Mouse (Mus musculus) kidney, embryonic 15.5 days (tissue): ENCODE measurements around the gene Cyp1b1. TPM values are rescaled to one million over a fixed set of nuclear protein-coding genes. Genes with fewer than 3 reads are reported as not detected.
A peak's percentile ranks its signal among the peaks of the same experiment; 100 is the strongest.

Experiments
- ATAC-seq: fragments of 200-750 bp; cut with Nextera tagmentation; replicated peaks from 2 replicates; pipeline ENCODE4 v1.8.0; 2017; ENCODE audit warnings: moderate TSS enrichment; ENCODE audit not compliant: low FRiP score
- H3K27ac ChIP-seq: fragments of 300-500 bp; sonication (generic); 2 replicates; pipeline ENCODE4 v1.5.1; 2015; ENCODE audit warnings: mild to moderate bottlenecking, inconsistent platforms
- H3K27me3 ChIP-seq: fragments of 300-500 bp; sonication (generic); 2 replicates; pipeline ENCODE4 v1.6.1; 2015; ENCODE audit warnings: inconsistent platforms
- H3K36me3 ChIP-seq: fragments of 300-500 bp; sonication (generic); 2 replicates; pipeline ENCODE4 v1.6.1; 2015; ENCODE audit warnings: inconsistent platforms
- H3K4me1 ChIP-seq: fragments of 300-500 bp; sonication (generic); 2 replicates; pipeline ENCODE4 v1.6.1; 2015; ENCODE audit warnings: inconsistent platforms
- H3K4me2 ChIP-seq: fragments of 300-500 bp; sonication (generic); 2 replicates; pipeline ENCODE4 v1.6.1; 2015; ENCODE audit warnings: moderate library complexity, mild to moderate bottlenecking, inconsistent platforms
- H3K4me3 ChIP-seq: fragments of 300-500 bp; sonication (generic); replicated peaks from 2 replicates; pipeline ENCODE4 v1.5.1; 2015; ENCODE audit warnings: mild to moderate bottlenecking, inconsistent platforms
- H3K9ac ChIP-seq: fragments of 300-500 bp; sonication (generic); 2 replicates; pipeline ENCODE4 v1.6.1; 2015; ENCODE audit warnings: mild to moderate bottlenecking, inconsistent platforms
- H3K9me3 ChIP-seq: fragments of 300-500 bp; sonication (generic); replicated peaks from 2 replicates; pipeline ENCODE4 v1.6.1; 2016; ENCODE audit warnings: inconsistent platforms
- WGBS: fragments of 180-500 bp; shearing (Covaris S2); methylation state at CpG from one replicate; pipeline ENCODE4 v1.1.7; 2015; ENCODE audit warnings: mixed read lengths; 5-methylcytosine and 5-hydroxymethylcytosine counted together
- polyA plus RNA-seq: library from polyadenylated mRNA; unstranded; fragments of >200 nt; fragmentation: Nextera tagmentation; extraction: Ambion mirVana; gene quantifications from 2 replicates; pipeline ENCODE4 v1.2.1, GENCODE M21; 2015

Gene Cyp1b1
- polyA plus RNA-seq, result 16.5 and 17.2 TPM in 2 replicates

- H3K27me3 ChIP-seq, result peaks cover 41% of the 10 kb centered on the region
- no peaks in the 10 kb centered on the region for H3K9me3 ChIP-seq
- H3K27ac ChIP-seq, result peak within 1 kb of the TSS; percentile 75
Measured at GRCm38 (mm10) chr17:79714931-79715637, at the start of gene Cyp1b1. TSS of gene Cyp1b1 (minus strand) at chr17:79715061.

GRCm38 (mm10) chr17:79761841-79762240 is 47.0 kb upstream of the Cyp1b1 start:
- 82% methylated on average over 1 of the region's 1 CpGs for whole genome bisulfite sequencing
- no peak for ATAC-seq

More at GRCm38 (mm10) chr17:79714931-79715637, at the start of gene Cyp1b1:
- WGBS, result under 1% methylated on average over 31 of the region's 31 CpGs
- no peaks in the 10 kb centered on the region for H3K36me3 ChIP-seq
- peak within 1 kb of the TSS; percentile 84 for H3K4me2 ChIP-seq
- H3K4me3 ChIP-seq, result peak within 1 kb of the TSS; percentile 50
- H3K4me1 ChIP-seq, result peaks cover 38% of the 10 kb centered on the region
- peak within 1 kb of the TSS; percentile 40 for H3K9ac ChIP-seq
- peak; percentile 49 for ATAC-seq

GRCm38 (mm10) chr17:79753831-79754230 is 39.0 kb upstream of the Cyp1b1 start:
- Histone ChIP-seq H3K27ac (no peak overlapping the region), H3K36me3 (no peaks in the 10 kb centered on the region), H3K4me3 (no peak overlapping the region), H3K27me3 (no peaks in the 10 kb centered on the region), H3K9me3 (no peaks in the 10 kb centered on the region), H3K4me1 (peaks cover 41% of the 10 kb centered on the region), H3K4me2 (no peak overlapping the region), H3K9ac (no peak overlapping the region)
- WGBS, result 94% methylated on average over 12 of the region's 12 CpGs
- no peak for ATAC-seq

More at GRCm38 (mm10) chr17:79761841-79762240, 47.0 kb upstream of the Cyp1b1 start:
- H3K36me3 ChIP-seq, result no peaks in the 10 kb centered on the region
- H3K9ac ChIP-seq, result no peak overlapping the region
- peaks cover 18% of the 10 kb centered on the region for H3K4me1 ChIP-seq
- no peak overlapping the region for H3K4me3 ChIP-seq
- no peak overlapping the region for H3K27ac ChIP-seq
- no peaks in the 10 kb centered on the region for H3K9me3 ChIP-seq
- H3K4me2 ChIP-seq, result no peak overlapping the region
- H3K27me3 ChIP-seq, result no peaks in the 10 kb centered on the region

- peaks cover 33% of the 10 kb centered on the region for H3K4me1 ChIP-seq
- no peak overlapping the region for H3K9ac ChIP-seq
- no peak overlapping the region for H3K4me2 ChIP-seq
- H3K36me3 ChIP-seq, result no peaks in the 10 kb centered on the region
- no peak overlapping the region for H3K4me3 ChIP-seq
- H3K9me3 ChIP-seq, result no peaks in the 10 kb centered on the region; the same call in 1 of the 2 replicates
- H3K27me3 ChIP-seq, result no peaks in the 10 kb centered on the region
- H3K27ac ChIP-seq, result no peak overlapping the region
- no peak for ATAC-seq
Measured at GRCm38 (mm10) chr17:79752836-79753235, 38.0 kb upstream of the Cyp1b1 start.

- WGBS, result 84% methylated on average over 6 of the region's 6 CpGs
- Histone ChIP-seq H3K4me3 (no peak overlapping the region), H3K9ac (no peak overlapping the region), H3K27me3 (no peaks in the 10 kb centered on the region), H3K4me1 (peaks cover 27% of the 10 kb centered on the region), H3K9me3 (no peaks in the 10 kb centered on the region; the same call in 1 of the 2 replicates), H3K4me2 (no peak overlapping the region), H3K27ac (no peak overlapping the region), H3K36me3 (no peaks in the 10 kb centered on the region)
- ATAC-seq, result no peak
Measured at GRCm38 (mm10) chr17:79751661-79752191, 36.9 kb upstream of the Cyp1b1 start.

- WGBS, result 28% methylated on average over 1 of the region's 1 CpGs
- H3K27ac ChIP-seq, result peak overlapping the region; percentile 88
- H3K4me3 ChIP-seq, result no peak overlapping the region
- no peaks in the 10 kb centered on the region for H3K27me3 ChIP-seq
- ATAC-seq, result peak; percentile 73
- H3K9me3 ChIP-seq, result no peaks in the 10 kb centered on the region; the same call in 1 of the 2 replicates
- peaks cover 32% of the 10 kb centered on the region for H3K4me1 ChIP-seq
- no peak overlapping the region for H3K4me2 ChIP-seq
- H3K9ac ChIP-seq, result no peak overlapping the region
- H3K36me3 ChIP-seq, result no peaks in the 10 kb centered on the region
Measured at GRCm38 (mm10) chr17:79749647-79750046, 34.8 kb upstream of the Cyp1b1 start.

- Histone ChIP-seq H3K4me2 (no peak overlapping the region), H3K36me3 (no peaks in the 10 kb centered on the region), H3K9me3 (no peaks in the 10 kb centered on the region; the same call in 1 of the 2 replicates), H3K4me1 (peaks cover 39% of the 10 kb centered on the region), H3K4me3 (no peak overlapping the region), H3K9ac (no peak overlapping the region), H3K27ac (peak overlapping the region; percentile 7; the same call in 1 of the 2 replicates), H3K27me3 (no peaks in the 10 kb centered on the region)
- 83% methylated on average over 11 of the region's 11 CpGs for WGBS
- ATAC-seq, result no peak
Measured at GRCm38 (mm10) chr17:79746954-79747353, 32.1 kb upstream of the Cyp1b1 start.

- WGBS, result 18% methylated on average over 3 of the region's 3 CpGs
- peak; percentile 55 for ATAC-seq
Measured at GRCm38 (mm10) chr17:79746146-79746591, 31.3 kb upstream of the Cyp1b1 start.

GRCm38 (mm10) chr17:79745051-79745731 is 30.3 kb upstream of the Cyp1b1 start:
- peak overlapping the region; percentile 43 for H3K27ac ChIP-seq
- no peak overlapping the region for H3K9ac ChIP-seq
- no peaks in the 10 kb centered on the region for H3K36me3 ChIP-seq
- no peak overlapping the region for H3K4me2 ChIP-seq
- no peak for ATAC-seq
- no peaks in the 10 kb centered on the region for H3K27me3 ChIP-seq
- 30% methylated on average over 13 of the region's 13 CpGs for WGBS
- H3K4me3 ChIP-seq, result no peak overlapping the region
- no peaks in the 10 kb centered on the region; the same call in 1 of the 2 replicates for H3K9me3 ChIP-seq
- peaks cover 38% of the 10 kb centered on the region for H3K4me1 ChIP-seq

More at GRCm38 (mm10) chr17:79746146-79746591, 31.3 kb upstream of the Cyp1b1 start:
- Histone ChIP-seq H3K9me3 (no peaks in the 10 kb centered on the region; the same call in 1 of the 2 replicates), H3K27ac (peak overlapping the region; percentile 82), H3K9ac (no peak overlapping the region), H3K4me1 (peaks cover 39% of the 10 kb centered on the region), H3K4me2 (no peak overlapping the region), H3K4me3 (no peak overlapping the region), H3K36me3 (no peaks in the 10 kb centered on the region), H3K27me3 (no peaks in the 10 kb centered on the region)

GRCm38 (mm10) chr17:79743507-79743906 is 28.6 kb upstream of the Cyp1b1 start:
- no peak overlapping the region for H3K4me3 ChIP-seq
- no peaks in the 10 kb centered on the region; the same call in 1 of the 2 replicates for H3K9me3 ChIP-seq
- no peaks in the 10 kb centered on the region for H3K36me3 ChIP-seq
- no peak overlapping the region for H3K27ac ChIP-seq
- no peaks in the 10 kb centered on the region for H3K27me3 ChIP-seq
- peaks cover 46% of the 10 kb centered on the region for H3K4me1 ChIP-seq
- no peak overlapping the region for H3K4me2 ChIP-seq
- no peak for ATAC-seq
- WGBS, result 77% methylated on average over 1 of the region's 1 CpGs
- no peak overlapping the region for H3K9ac ChIP-seq

GRCm38 (mm10) chr17:79742635-79743034 is 27.8 kb upstream of the Cyp1b1 start:
- 45% methylated on average over 5 of the region's 5 CpGs for WGBS
- Histone ChIP-seq H3K4me2 (no peak overlapping the region), H3K4me1 (peaks cover 53% of the 10 kb centered on the region), H3K27me3 (no peaks in the 10 kb centered on the region), H3K27ac (0 out of 2 replicates have a peak overlapping the region, but pooled peaks have one; percentile 37), H3K4me3 (no peak overlapping the region), H3K9me3 (no peaks in the 10 kb centered on the region), H3K36me3 (no peaks in the 10 kb centered on the region), H3K9ac (no peak overlapping the region)
- no peak for ATAC-seq
